Mouse (Mus musculus): Measurements from ENCODE around the gene Pla2g6. TPM values are rescaled to one million over a fixed set of nuclear protein-coding genes. Genes with fewer than 3 reads are reported as not detected.
A peak's percentile ranks its signal among the peaks of the same experiment; 100 is the strongest.

Gene Pla2g6
- total and polyA plus RNA-seq, 3 experiments = 9.3 to 20.9 (median 14.8) TPM

- H3K27me3 ChIP-seq (replicated peaks) = no peaks in the 10 kb centered on the region
- peak overlapping the region in 1 of 3 experiments; percentile 61 for H3K4me3 ChIP-seq (replicated peaks in 1 of 3; ENCODE audit: low read depth in 2 of 3, low read length in 2 of 3, poor library complexity in 1 of 3)
- peaks cover 10 to 19% of the 10 kb centered on the region in 2 experiments for H3K4me1 ChIP-seq (ENCODE audit: control insufficient read depth in 1 of 2, insufficient read depth in 2 of 2)
- dilution Hi-C loops (cut with MboI; ENCODE audit: extremely low pct_ligation_motif_present, extremely low pct_unique_long_range_greater_than_20kb, low sequenced_read_pairs) = no loop called here
- peak overlapping the region; percentile 14; the same call in 1 of the 2 replicates for H3K9ac ChIP-seq (ENCODE audit: insufficient read depth, low read depth)
- H3K9me3 ChIP-seq (replicated peaks; ENCODE audit: low read length) = peaks cover 8% of the 10 kb centered on the region
- no peak for TF ChIP-seq CHD2 (IDR thresholded peaks at IDR 0.05; ENCODE audit: low read length)
- peak; percentile 37; the same call in 1 of the 2 replicates for TF ChIP-seq RCOR1 (conservative IDR thresholded peaks at IDR 0.05; ENCODE audit: low read depth, low read length)
- no peak for TF ChIP-seq KAT2A (IDR thresholded peaks at IDR 0.05; ENCODE audit: insufficient replicate concordance, low read length)
- peak; percentile 61; the same call in 1 of the 2 replicates for TF ChIP-seq MAX (IDR thresholded peaks at IDR 0.05; ENCODE audit: low read length)
- TF ChIP-seq MAZ (IDR thresholded peaks at IDR 0.05; ENCODE audit: low read depth, low read length) = peak; percentile 67; the same call in 1 of the 2 replicates
- TF ChIP-seq RAD21 (IDR thresholded peaks at IDR 0.05; ENCODE audit: low read depth, low read length) = peak; percentile 93
- TF ChIP-seq IRF4 (IDR thresholded peaks at IDR 0.05; ENCODE audit: low read depth, low read length) = peak; percentile 57
- TF ChIP-seq USF1 (IDR thresholded peaks at IDR 0.05; ENCODE audit: low read depth, low read length) = no peak
- TF ChIP-seq GABPA (IDR thresholded peaks at IDR 0.05; ENCODE audit: insufficient replicate concordance, low read depth, low read length) = no peak
- TF ChIP-seq JUND (conservative IDR thresholded peaks at IDR 0.05; ENCODE audit: low read depth, low read length) = no peak
- no peak for TF ChIP-seq ZMIZ1 (IDR thresholded peaks at IDR 0.05; ENCODE audit: low read depth, low read length)
- TF ChIP-seq CTCF (conservative IDR thresholded peaks at IDR 0.05 in 1 of 2, IDR thresholded peaks at IDR 0.05 in 1 of 2; ENCODE audit: low read depth in 2 of 2, low read length in 2 of 2) = peak in 1 of 2 experiments; percentile 92; a peak in 2 of 4 replicates
- peak; percentile 46; the same call in 1 of the 2 replicates for TF ChIP-seq NELFE (IDR thresholded peaks at IDR 0.05; ENCODE audit: low read depth, low read length)
- peak; percentile 20; the same call in 1 of the 2 replicates for TF ChIP-seq MEF2A (IDR thresholded peaks at IDR 0.05; ENCODE audit: borderline replicate concordance, low read depth, low read length)
- no peak for TF ChIP-seq NRF1 (IDR thresholded peaks at IDR 0.05; ENCODE audit: low read depth, low read length)
- no peak for TF ChIP-seq CHD1 (IDR thresholded peaks at IDR 0.05; ENCODE audit: low read depth, low read length)
- TF ChIP-seq MXI1 (IDR thresholded peaks at IDR 0.05; ENCODE audit: low read depth, low read length) = peak; percentile 67
- TF ChIP-seq MYC (IDR thresholded peaks at IDR 0.05; ENCODE audit: low read depth, low read length) = peak; percentile 30; the same call in 1 of the 2 replicates
- TF ChIP-seq ZC3H11A (IDR thresholded peaks at IDR 0.05; ENCODE audit: low read depth, low read length) = peak; percentile 57
- TF ChIP-seq EP300 (IDR thresholded peaks at IDR 0.05; ENCODE audit: low read length) = peak; percentile 1; the same call in 1 of the 2 replicates
- TF ChIP-seq SMC3 (IDR thresholded peaks at IDR 0.05; ENCODE audit: low read depth, low read length) = peak; percentile 81
- peak; percentile 86 for TF ChIP-seq SIN3A (IDR thresholded peaks at IDR 0.05; ENCODE audit: low read length)
- H3K4me2 ChIP-seq (ENCODE audit: insufficient read depth, low read depth, poor library complexity, severe bottlenecking) = peak overlapping the region; percentile 67; the same call in 1 of the 2 replicates
- peak overlapping the region; percentile 51 for H3K27ac ChIP-seq (ENCODE audit: insufficient read depth, low read depth)
- DNase-seq (ENCODE audit: extremely low read depth) = peak; percentile 68
- no peaks in the 10 kb centered on the region for H3K79me2 ChIP-seq (replicated peaks; ENCODE audit: control insufficient read depth, extremely low read depth, insufficient read depth, poor library complexity, severe bottlenecking)
- peaks cover 4 to 29% of the 10 kb centered on the region in 2 experiments for H3K36me3 ChIP-seq (replicated peaks in 1 of 2; ENCODE audit: control insufficient read depth in 1 of 2, insufficient read depth in 1 of 2, low read length in 1 of 2)
- in situ Hi-C loops (cut with MboI; ENCODE audit: low pct_ligation_motif_present, low pct_unique_long_range_greater_than_20kb, low sequenced_read_pairs) = no loop called here
Observed at GRCm38 (mm10) chr15:79280850-79281249, 47.3 kb downstream of the Pla2g6 start.
